Mouse (Mus musculus) left cerebral cortex, postnatal 25 days (tissue): Measurements from ENCODE around the gene Zfp872. TPM values are rescaled to one million over a fixed set of nuclear protein-coding genes. Genes with fewer than 3 reads are reported as not detected.
A peak's percentile ranks its signal among the peaks of the same experiment; 100 is the strongest.
"Not testable (repeated sequence)": the region's sequence is repeated elsewhere in the genome, so short reads cannot be mapped to it uniquely, and the experiment has no call there.

Experiments used
- DNase-seq, 2 experiments: peaks; one replicate each; pipeline ENCODE4 v3.0.0; 2022; ENCODE audit warnings: low spot score in 2 of 2, mixed read lengths in 1 of 2
- intact Hi-C: fragments of 180-260 bp; cut with DNase I; formaldehyde crosslinking; loops from one replicate; pipeline ENCODE4 v1.15.1; 2025
- total RNA-seq, 2 experiments: library from RNA; stranded (reverse); gene quantifications; 2 replicates each; pipeline ENCODE4 v1.2.3; 2021

The Zfp872 gene
- total RNA-seq, result not detected

DNA sequence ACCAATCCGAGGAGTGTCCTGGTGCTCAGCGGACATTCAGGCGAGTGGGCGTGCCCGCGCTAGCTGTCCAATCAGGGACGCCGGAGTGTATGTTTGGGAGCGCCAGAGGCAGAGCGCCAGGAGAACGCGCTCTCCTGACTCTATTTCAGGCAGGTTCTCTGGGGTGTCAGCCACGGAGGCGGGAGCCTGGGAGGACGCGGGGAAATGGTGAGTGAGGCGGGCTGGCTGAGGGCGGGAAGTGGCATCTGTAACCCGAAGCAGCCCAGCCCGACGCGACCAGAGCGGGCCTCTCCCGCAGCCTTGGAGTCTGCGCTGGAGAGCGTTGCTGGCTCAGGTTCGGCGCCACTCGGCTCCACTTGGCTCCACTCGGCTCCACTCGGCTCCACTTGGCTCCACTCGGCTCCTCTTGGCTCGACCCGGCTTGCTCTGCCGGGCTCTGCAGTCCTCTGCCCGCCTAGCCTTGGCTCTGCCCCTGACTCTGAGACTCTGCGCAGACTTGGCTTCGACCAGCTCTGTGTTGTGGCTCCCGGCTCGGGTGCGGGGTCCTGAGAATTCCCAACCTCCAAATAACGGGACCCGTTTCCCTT, at the start of gene Zfp872:
TSS of gene Zfp872 (plus strand) at position 66 of the 587 bp plus-strand sequence.
- DNase-seq, result peak; percentile 9 to 37
- intact Hi-C loops, result no loop called here

DNA sequence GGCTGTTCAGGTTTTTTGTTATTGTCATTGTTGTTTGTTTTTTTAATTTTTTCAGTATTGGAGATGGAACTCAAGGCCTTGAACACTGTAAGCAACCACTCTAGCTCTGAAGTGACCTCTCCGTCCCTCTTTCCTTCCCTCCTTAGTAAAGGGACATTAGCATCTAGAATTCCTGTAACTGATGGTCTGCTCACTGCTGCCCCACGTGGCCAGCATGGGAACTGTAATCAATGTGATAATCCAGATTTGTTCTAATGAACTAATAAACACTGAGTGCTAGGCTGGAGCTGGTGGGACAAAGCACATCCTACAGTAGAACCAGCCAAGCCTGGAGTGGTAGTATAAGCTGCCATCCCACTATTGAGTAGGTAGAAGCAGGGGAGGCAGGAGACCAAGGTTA, 49.4 kb upstream of the Zfp872 start:
- intact Hi-C loops, result no loop called here
- DNase-seq, result no peak

DNA sequence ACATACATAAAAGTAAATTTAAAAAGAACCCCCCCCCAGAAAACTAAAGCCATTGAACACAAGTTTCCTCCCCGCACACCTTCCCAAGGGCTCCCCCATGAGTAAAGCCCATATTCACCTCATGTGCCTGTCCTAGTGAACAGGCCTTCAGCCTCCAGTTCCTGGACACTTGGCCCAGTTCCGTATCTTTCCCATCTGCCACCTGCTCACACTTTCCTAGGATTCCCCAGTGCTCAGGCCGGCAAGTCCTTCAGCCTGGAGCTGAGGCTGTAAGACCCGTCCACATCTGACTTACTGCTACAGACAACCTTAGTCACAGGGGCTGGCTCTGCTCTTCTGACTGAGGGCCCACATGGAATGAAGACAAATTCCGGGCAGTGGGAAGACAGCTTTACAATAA, 48.1 kb upstream of the Zfp872 start:
- no peak for DNase-seq
- intact Hi-C loops, result loop anchor here (5.0 kb wide), 1 partner anchor 162 kb away; no protein-coding TSS in a partner anchor

DNA sequence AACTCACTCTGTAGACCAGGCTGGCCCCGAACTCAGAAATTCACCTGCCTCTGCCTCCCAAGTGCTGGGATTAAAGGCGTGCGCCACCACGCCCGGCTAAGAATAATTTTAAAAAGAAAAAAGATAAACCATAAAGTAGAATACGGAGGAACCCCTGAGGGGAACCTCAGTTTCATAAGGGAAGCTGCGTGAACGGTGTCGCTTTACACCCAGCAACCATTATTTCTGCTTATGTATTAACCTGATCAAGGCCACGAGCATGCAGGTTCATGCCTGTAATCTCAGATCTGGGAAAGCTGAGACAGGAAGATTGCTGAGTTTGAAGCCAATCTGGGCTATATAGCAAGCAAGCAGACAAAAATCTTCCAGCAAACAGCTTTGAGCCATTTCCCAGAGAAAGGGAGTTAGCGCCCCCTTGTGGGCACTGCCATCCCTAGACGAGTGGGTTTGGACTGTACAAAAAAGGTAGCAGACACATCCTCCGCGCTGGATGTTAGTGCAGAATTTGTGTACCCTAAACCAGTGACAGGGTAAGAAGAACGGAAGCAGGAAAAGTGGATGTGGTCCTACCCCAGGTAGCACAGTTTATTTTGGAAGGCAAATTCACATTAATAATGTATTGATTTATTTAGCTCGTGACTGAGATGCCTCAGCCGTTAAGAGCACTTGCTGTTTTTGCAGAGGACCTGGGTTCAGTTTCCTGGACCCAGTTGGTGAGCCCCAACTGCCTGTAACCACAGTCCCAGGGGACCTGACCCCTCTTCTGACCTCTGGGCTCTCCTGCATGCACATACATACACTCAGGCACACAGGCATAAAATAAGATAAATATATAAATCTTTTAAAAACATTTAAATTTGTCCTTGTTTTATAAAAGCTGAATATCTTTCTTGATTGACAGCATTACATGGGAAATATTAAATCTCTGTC, 44.5 kb upstream of the Zfp872 start:
- intact Hi-C loops, result loop anchor here (2.0 to 5.0 kb wide), 2 partner anchors 77 to 166 kb away; no protein-coding TSS in a partner anchor
- DNase-seq, result peak; percentile 84 to 92

DNA sequence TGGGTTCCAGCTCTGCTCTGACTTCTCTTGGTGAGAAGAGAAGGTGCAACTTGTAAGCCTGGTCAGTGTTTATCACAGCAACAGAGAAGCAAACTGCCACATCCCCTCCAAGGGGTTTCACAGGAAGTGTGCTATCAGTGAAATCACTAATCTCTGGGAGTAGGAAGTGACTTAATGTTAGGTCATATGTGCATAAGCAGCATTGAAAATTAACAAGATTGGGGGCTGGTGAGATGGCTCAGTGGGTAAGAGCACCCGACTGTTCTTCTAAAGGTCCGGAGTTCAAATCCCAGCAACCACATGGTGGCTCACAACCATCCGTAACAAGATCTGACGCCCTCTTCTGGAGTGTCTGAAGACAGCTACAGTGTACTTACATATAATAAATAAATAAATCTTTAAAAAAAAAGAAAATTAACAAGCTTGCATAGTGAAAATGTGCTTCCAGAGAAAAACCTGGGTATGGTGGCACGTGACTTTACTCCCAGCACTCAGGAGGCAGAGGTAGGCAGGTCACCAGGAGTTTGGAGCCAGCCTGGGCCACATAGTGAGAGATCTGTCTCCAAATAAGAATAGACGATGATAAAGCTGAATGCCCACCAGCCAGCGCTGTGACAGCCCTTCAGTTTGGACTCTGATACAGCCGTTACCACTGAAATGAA, 43.5 kb upstream of the Zfp872 start:
- DNase-seq, result no peak
- intact Hi-C loops, result loop anchor here (5.0 kb wide), 1 partner anchor 167 kb away; no protein-coding TSS in a partner anchor

DNA sequence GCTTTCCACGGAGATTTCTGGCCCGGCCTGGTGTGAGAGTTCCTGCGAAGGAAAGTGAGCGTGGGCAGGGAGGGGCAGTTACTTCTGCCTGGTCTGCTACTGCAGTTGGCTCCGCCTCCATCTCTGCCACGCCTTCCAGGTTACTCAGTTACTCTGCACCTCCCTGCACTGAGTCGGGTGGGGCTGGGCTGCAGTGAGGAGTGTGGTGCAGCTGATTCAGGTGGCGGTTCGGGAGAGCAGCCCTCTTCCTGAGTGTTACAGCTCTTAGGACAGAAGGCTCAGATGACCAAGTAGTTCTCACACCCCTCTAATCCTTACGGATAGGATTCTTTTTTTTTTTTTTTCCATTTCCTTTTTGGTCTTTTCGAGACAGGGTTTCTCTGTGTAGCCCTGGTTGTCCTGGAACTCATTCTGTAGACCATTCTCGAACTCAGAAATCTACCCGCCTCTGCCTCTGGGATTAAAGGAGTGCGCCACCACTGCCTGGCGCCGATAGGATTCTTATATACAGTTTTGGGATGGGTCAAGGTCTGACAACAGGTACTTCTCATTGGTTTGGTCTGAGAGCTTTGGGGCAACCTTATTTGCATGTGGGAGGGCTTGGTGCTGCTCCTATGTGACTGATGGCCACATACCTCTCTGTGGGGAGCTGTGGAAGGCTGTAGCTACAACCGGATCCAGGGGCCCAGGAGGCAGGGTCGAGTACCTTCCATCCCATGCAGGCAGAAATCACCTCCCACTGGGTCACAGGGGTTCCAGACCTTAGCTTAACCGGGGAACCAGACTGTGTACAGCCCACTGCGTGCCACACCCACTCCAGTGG, 38.3 kb upstream of the Zfp872 start:
- DNase-seq, result no peak
- intact Hi-C loops, result no loop called here

DNA sequence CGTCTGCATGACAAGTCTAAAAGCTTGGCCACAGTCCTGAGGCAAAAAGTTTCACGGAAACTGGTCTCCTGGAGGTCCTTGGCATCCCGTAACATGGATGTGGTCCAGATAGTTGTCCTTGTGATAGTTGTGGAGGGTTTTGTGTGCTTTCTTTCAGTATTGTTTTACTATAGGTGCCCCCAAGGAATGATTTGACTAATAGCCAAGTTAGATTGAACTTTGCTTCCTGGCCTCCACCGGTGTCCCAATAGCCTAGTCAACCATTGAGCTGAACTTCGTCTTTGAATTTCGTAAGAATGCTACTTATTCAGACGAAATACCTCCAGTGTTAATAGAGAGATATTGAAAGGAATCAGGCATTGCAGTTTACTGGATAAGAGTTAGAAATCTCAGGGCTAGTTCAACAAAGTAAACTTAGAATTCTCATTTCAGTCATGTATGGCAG, 37.6 kb upstream of the Zfp872 start:
- intact Hi-C loops, DNase-seq: not testable (repeated sequence)

DNA sequence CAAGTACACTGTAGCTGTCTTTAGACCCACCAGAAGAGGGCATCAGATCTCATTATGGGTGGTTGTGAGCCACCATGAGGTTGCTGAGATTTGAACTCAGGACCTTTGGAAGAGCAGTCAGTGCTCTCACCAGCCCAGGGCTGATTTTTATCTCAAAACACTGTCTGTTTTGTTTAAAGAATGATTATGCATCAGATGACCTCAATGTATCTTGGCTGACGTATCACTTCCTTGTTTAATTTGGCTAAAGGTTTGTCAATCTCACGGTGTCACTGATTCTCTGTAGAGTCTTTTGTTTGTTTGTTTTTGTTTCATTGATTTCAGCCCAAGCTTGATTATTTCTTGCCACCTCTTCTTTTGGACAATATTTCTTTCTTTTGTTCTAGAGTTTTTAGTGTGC, 36.9 kb upstream of the Zfp872 start:
- intact Hi-C loops, result no loop called here
- no peak for DNase-seq

DNA sequence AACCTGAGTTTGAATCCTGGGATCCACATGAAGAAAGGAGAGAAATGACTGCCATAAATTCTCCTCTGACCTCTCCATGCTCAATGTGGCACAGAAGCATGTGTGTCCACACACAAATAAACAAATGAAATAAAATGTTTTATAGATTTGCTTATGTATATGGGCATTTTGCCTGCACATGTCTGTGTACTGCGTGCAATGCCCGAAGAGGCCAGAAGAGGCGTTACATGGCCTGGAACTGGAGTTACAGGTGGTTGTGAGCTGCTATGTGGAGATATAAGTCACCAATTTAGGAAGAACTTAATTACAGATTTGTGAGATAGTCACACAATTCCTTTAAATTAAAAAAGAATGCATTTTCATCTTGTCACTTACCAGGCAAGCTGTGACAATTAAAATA, 34.1 kb upstream of the Zfp872 start:
- intact Hi-C loops, result no loop called here
- no peak for DNase-seq

DNA sequence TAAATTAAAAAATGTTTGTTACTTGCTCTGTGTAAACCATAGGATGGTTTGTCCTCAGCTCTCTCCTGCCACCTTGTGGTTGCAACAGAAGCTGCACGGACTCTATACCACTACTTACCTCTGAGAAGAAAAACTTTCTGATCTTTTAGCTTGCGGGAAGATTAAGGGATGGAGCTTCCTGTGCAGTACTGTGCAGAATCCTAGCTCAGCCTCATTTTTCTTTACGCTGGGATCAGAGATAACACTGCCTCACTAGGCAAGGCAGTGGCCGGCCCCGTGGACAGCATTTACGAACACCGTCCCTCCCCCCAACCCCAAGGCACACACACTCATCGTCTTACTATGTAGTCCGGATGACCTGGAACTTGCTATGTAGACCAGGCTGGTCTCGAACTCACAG, 32.3 kb upstream of the Zfp872 start:
- intact Hi-C loops, result loop anchor here (2.0 to 5.0 kb wide), 2 partner anchors 69 to 257 kb away; partner anchors contain the start of genes 9530077C05Rik and Zfp809

DNA sequence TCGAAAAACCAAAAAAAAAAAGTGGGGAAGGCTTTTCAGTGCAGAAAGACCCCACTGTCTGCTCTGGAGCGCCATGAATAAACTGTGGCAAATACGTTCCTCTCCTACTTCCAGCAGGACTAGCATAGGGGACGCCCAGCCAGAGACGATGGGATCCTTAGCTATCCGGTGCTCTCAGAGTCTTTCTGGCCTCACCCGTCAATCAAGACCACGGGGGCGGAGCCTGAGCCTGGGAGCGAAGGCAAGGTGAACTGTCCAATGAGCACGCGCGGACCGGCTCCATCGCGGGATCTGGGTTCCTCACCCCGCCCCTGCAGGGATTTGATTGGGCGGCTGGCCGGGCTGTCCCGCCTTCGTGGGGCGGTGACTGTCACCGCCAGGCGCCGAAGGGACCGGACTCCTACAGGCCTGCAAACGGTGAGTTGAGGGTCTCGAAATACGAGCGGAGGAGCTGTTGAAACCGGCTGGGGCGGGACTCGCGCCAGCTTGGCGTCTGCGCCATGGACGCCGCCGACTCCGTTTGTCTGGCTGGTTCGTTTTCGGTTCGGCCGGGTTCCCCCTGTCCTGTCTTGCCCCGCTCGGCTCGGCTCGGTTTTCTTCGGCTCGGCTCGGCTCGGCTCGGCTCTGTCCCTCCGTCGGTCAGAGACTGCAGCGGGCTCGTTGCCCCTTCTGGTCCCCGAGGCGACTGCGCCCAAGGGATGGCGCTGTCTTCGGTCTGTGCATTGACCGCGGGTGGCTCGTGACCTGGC, 31.2 kb upstream of the Zfp872 start, which contains the start of gene Pigyl:
TSS of gene Pigyl (plus strand) at position 350 of the 749 bp plus-strand sequence.
- peak; percentile 98 to 99 for DNase-seq
- intact Hi-C loops, result loop anchor here (2.0 to 5.0 kb wide), 2 partner anchors 68 to 256 kb away; partner anchors contain the start of genes 9530077C05Rik and Zfp809

More for the DNA sequence above, 32.3 kb upstream of the Zfp872 start:
- peak; percentile 75 to 76 for DNase-seq

DNA sequence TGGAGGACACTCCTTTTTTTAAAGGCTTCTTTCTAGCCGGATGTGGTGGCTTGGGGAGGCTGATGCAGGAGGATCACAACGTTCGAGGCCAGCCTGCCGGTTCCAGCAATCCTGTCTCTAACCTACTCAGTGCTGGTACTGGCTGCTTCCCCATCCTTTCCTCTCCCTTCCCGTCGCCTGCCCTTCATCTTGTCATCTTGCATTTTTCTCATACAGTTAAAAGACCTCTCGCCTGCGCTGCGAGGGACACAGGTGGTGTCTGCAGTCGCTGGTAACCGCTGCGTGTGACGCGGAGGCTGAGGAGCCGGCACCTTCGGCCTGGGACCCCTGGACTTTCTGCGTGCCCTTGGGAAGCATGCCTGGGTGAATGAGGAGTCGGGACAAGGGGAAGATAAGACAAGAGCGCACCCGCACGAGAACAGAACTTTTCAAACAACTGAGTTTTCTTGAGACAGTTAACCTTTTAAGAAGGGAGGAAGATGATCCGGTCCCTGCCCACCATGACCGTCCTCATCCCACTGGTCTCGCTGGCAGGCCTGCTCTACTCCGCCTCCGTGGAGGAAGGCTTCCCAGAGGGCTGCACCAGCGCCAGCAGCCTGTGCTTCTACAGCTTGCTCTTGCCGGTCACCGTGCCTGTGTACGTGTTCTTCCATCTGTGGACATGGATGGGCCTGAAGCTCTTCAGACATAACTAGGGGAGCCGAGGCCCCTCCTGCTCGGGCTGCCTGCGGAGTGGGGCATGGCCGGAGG, 30.2 kb upstream of the Zfp872 start:
- peak in 1 of 2 experiments; percentile 7 for DNase-seq
- intact Hi-C loops, result loop anchor here (2.0 to 5.0 kb wide), 2 partner anchors 67 to 255 kb away; partner anchors contain the start of genes 9530077C05Rik and Zfp809

DNA sequence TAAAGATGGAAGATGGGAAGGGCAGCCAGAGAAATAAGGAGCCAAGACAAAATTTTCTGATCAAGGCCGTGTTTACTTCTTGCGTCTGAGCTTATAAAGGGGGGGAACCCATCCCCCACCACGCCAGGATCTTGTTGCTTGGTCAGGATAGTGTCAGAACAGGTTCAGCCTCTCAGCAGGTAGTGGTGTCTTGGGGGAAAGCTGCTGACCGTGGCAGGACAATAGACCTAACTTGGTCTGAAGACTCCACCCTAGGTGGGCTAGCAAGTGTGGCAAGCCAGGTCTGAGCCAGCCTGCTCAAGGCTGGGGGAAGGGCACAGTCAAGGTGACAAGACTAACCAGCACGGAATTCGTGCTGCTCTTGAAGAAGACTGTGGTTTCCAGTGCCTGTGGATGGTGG, 26.6 kb upstream of the Zfp872 start:
- intact Hi-C loops, result no loop called here
- DNase-seq, result no peak

DNA sequence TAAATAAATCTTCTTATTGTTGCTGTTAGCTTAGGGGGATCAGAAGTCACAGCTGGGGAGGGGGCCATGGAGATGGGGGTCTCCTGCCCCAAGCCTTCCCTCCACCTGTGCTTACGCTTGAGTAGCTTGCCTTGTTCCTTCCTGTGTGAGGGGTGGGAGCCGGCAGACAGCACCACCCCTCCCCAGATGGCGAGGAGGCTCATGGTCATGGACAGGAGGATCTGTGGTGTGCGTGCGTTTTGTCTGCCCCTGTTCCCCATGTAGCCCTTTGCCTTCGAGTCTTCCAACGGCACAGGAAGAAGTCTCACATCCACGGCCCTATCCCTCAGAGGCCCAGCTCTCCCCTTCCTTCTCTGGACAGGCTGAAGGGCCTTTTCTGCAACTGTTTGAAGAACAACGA, 25.6 kb upstream of the Zfp872 start:
- no peak for DNase-seq
- intact Hi-C loops, result no loop called here

DNA sequence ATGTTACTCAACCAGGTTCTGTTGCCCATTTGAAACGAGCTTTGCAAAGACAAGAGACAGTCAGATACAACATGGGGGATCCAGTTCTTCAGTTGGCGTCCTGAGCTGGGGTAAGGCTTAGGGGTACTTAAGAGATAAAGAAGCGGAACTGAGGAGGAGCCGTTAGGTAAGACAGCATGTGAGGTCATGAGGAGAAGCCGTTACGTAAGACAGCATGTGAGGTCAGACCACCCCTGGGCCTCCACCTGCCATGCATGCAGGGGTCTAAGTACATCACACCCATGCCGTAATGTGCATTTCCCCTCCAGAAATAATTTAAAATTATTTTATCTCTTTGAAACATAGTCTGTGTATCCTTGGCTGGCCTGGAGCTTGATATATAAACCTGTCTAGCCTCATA, 25.0 kb upstream of the Zfp872 start:
- no peak for DNase-seq
- intact Hi-C loops, result no loop called here

DNA sequence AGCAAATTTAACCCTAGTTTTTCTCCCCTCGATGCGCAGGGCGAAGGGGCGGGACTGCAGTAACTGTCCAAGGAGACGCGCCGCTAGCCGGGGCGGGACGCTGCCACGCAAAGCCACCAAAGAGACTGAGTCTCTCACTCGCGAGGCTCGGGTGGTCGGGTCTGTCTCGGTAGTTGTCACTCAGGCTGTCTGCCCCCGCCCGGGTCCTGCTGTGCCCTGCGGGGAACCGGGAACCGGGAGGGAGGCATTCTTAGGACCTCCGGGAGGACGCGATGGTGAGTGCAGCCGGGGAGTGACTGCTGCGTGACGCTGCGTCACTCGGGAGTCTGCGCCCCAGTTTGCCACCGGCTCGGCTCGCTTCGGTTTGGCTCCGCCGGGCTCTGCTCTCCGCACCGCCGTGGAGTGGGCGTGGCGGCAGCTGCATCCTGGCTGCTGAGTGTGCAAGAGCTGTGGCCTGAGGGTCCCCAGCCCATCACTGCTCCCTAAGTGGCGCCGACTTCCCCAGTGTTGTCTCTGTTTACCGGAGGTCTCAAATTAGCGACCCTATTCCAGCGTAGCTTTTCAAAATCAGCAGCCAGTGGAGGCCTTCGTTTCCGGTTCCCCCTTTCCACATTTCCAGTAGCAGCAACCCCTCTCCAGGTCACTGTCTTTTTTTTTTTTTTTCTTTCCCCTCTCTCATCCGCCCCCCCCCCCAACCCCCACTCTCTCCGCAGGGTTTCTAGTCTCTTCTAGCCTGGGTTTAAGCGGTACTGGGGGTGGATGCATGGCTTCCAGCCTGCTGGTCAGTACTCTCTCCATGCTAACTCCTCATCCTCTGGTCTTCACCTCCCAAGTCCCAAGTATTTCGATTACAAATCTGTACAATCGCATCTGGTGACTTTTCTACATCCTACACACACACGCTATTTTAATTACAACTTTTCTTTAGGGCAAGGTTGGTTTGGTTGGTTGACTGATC, 22.9 kb upstream of the Zfp872 start:
- DNase-seq, result peak; percentile 57
- intact Hi-C loops, result no loop called here

DNA sequence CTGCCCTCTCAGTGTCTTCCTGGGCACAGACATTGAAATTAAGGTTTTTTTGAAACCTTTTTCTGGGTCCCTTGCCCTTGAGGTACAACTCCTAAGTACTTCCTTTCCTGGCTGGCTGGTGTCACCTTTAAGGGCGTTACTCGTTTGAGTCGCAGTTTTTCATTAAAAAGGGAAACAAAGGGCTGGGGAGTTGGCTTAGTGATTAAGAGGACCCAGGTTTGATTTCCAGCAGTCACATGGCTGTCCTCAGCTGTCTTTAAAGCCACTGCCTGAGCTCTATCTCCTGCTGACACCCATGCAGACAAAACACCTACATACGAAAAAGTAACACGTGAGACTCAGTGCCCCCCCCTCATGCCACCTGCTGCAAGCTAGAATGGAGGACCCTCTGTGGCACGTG, 21.9 kb upstream of the Zfp872 start:
- intact Hi-C loops, result no loop called here
- DNase-seq, result no peak
